Mouse (Mus musculus) activated CD4-positive, CD25-positive, alpha-beta regulatory T cell, adult 4 months (primary cell): ENCODE data around the gene Pak1ip1. TPM values are rescaled to one million over a fixed set of nuclear protein-coding genes. Genes with fewer than 3 reads are reported as not detected.
A peak's percentile ranks its signal among the peaks of the same experiment; 100 is the strongest.
"Not testable (repeated sequence)": the region's sequence is repeated elsewhere in the genome, so short reads cannot be mapped to it uniquely, and the experiment has no call there.

Experiments
- ATAC-seq: one replicate; pipeline ENCODE4 v1.8.0; 2017
- polyA plus RNA-seq, 2 experiments: library from polyadenylated mRNA; unstranded; fragments of 100-300 nt; shearing (Covaris generic); gene quantifications; one replicate each; pipeline ENCODE4 v1.2.1; 2017

Pak1ip1 gene
- 10 to 100 TPM; 70.4 to 94.2 TPM for polyA plus RNA-seq

DNA sequence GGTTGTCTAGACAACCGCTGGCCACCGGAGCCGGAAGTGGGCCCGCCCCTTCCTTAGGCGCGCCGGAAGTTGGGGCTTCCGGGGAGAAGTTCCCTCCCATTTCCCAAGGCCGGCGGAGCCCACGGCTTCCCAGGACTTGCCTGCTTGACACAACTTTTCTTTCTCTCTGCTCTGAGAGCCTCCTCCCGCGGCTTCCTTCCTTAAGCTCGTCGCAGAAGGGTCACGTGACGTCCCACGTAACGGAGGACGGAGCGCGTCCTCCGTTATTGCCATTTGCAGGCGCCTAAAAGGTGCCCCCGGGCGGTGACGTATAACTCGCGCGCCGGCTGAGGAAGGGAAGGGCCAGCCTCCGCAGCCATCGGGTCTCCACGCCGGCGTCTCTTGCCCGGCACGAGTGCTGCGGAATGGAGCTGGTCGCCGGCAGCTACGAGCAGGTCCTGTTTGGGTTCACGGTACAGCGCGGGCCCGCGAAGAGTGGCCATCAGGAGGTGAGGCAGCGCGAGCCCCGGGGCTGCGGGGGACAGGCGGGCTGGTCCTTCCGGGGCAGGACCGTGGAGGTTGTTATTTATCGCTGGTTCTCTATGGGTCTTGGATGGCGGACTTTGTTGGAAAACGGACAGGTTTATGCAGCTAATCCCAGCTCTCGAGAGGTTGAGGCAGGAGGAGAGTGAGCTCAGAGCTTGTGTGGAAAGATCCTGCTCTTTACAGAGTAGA, at the start of gene Pak1ip1:
TSS of gene Pak1ip1 (plus strand) at position 98 of the 714 bp plus-strand sequence.
- peak; percentile 91 for ATAC-seq

DNA sequence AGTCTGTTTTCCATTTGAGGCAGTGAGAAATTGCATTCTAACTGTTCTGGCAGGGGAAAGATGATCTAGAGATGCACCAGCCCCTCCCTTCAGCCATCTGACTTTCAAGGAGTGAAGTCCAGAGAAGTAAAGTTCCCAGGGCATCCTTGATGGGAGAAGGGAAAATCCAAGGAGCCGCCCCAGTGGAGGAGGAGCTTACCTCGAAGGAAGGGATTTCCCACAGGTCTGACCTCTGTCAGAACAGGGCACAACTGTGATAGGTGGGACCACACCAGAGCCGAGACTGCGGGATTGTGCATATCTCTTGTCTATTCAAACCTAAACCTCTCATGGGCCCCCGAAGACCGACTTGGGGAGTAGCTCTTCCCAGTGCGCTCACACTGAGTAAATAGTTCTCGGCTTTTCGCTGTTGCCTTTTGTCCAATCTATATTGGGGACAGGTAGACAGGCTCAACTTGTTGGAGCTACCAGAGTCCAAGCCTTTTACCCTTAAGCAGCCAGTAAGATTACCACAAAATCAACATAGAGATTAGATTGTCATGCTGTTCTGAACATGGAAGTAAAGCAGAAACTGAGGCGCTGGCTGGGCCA, 49.3 kb upstream of the Pak1ip1 start:
- no peak for ATAC-seq

DNA sequence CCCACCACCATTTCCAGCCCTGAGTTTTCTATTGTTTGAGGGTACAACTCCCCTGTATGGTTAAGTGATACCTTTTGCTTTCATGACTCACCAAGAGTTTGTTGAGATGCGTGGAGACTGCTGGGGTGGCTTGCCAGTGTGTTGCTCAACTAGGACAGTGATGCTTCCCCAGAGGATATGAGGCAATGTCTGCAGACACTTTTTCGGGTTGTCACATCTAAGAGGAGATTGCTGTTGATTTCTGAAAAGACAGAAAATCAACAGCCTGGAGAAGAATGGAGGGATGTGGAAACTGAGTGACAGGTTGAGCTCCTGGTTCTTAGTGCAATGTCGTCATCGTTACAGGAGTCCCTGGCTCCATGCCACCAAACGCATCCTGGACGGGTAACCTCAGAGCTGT, 47.6 kb upstream of the Pak1ip1 start:
- no peak for ATAC-seq

- ATAC-seq, result no peak
These were observed 45.0 kb upstream of the Pak1ip1 start for GRCm38 (mm10) chr13:40955773-40956172.

DNA sequence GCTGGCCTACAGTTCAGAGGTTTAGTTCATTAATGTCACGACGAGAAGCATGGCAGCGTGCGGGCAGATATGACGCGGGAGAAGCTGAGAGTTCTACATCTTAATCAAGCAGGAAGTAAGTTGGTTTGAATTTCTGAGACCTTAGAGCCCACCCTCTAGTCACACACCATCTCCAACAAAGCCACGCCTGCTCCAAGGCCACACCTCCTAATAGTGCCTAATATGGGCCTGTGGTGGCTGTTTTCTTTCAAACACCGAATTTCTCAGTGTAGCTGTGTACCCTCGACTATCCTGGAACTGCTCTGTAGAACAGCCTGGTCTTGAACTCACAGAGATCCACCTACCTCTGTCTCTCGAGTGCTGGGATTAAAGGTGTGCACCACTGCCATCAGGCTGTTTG, 33.2 kb upstream of the Pak1ip1 start:
- no peak for ATAC-seq

- no peak for ATAC-seq
These were observed 32.3 kb upstream of the Pak1ip1 start for GRCm38 (mm10) chr13:40968564-40968963.

- ATAC-seq, result no peak
These were observed 30.9 kb upstream of the Pak1ip1 start for GRCm38 (mm10) chr13:40969761-40970390.

DNA sequence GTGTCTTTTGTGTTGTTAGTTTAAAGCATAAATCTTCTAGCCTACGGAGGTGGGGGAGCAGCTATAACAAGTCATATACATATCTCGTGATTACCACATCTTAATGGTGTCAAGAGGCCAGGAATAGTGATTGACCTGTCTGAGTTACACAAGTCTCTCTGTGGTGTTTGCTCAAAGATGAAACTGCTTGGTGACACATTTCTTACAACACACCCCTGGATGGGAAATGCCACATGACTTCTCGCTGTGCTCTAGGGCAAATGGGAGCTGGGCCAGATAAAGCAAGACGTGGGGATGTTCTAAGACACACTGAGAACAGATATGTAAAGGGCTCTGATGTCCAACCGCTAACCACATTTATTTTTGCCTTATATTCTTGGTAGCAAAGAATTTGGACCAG, 29.6 kb upstream of the Pak1ip1 start:
- ATAC-seq, result no peak

DNA sequence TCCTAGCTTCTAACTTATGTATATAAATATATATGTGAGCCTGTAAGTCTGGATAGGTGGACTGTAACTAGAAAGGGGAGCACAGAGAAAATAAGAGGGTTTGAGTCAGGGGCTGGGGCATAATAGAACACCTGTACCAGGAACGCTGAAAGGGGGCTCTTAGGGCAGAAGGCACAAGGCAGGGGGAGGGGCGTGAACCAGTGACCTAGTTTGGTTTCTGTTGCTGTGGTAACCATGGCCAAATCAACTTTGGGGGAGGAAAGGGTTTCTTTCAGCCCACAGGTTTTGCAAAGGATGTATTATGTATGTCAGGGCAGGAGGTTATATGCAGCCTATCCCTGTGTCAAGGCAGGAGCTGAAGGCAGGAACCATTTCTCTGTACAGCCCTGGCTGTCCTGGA, 29.0 kb upstream of the Pak1ip1 start:
- no peak for ATAC-seq

DNA sequence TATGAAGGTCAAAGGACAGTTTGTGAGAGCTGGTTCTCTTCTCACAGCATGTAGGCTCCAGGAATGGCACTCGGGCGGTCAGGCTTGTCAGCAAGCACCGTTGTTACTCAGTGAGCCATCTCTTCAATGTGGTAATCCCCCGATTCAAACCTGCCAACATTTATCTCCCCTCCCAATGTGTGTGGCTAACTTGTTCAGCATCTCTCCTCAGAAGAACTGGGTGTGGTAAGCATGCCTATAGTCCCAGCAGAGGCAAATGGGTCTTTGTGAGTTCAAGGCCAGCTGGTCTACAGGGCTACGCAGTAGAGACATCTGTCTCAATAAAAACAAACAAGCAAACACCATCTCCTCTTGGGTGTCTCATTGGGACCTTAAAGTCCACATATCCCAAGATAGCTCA, 27.8 kb upstream of the Pak1ip1 start:
- no peak for ATAC-seq

- no peak for ATAC-seq
These were observed 23.2 kb upstream of the Pak1ip1 start for GRCm38 (mm10) chr13:40977609-40978008.

DNA sequence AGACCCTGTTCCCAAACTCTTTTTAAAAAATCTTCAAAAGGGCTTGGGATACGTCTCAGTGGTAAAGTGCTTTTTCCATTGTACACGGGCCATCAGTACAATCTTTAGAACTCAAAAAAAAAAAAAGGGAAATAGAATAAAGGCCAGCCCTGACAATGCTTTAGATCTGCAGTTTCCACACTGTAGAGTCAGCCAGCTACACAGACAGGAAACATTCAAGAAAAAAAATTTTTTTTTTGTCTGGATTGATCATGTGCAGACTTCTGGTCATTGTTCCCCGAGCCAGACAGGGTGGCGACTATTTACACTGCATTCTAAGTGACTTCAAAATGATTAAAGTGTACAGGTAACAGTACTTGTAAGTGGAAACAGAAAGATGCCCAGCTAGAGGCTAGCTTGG, 22.2 kb upstream of the Pak1ip1 start:
- ATAC-seq, result no peak

DNA sequence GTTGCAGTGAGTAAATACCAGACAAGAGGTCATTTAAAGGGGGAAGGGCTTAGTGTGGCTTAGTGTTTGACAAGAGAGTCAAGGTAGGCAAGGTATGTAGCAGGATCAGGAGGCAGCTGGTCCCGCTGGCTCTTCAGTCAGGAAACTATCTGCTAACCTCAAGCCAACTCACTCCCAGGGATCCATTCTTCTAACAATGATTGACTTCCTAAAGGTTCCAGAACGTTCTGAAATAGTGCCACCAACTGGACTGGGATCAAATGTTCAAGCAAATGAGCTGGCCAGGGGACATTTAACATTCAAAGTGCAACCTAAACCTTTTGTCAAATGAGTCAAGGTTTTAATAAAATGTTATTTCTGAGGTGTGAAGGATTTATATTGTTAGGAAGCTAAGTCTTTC, 21.5 kb upstream of the Pak1ip1 start:
- ATAC-seq, result no peak

DNA sequence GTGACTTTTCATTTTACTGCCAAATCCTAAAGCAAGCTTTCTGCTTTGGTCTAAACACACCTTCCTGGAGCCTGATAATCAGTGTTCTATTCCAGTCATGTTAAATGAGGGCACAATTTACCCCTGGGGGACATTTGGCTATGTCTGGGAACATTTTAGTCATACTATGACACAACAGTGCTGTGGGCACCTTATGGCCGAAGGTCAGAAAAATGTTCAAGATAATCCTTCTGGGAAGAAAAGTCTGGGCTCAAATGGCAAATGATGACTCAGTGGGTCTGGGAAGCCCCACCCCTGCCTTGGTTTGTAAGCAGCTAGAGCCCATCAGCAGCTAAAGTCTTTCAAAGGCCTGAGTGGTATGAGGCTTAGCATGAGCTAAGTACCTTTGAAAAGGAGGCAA, 18.1 kb upstream of the Pak1ip1 start:
- no peak for ATAC-seq

GRCm38 (mm10) chr13:40986081-40986480, 14.7 kb upstream of the Pak1ip1 start:
- no peak for ATAC-seq

- not testable (repeated sequence) for ATAC-seq
These were observed 13.1 kb upstream of the Pak1ip1 start for GRCm38 (mm10) chr13:40987608-40988303.

DNA sequence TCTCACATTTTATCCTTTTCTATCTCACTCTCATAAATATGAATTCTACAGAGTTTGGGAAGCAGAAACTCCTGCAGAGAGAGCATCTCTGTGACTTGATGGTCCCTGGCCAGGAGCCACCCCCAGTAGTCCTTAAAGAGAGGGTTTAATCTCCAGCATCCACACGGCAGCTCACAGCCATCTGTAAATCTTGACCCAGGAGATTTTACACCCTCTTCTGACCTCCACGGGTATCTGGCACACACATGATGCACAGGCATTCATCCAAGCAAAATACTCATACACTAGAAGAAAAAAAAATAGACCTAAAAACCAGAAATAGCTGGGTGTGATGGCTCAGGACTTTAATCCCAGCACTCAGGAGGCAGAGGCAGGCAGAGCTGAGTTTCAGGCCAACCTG, 12.4 kb upstream of the Pak1ip1 start:
- ATAC-seq, result no peak

GRCm38 (mm10) chr13:40994487-40995263, 6.1 kb upstream of the Pak1ip1 start:
- ATAC-seq, result no peak

DNA sequence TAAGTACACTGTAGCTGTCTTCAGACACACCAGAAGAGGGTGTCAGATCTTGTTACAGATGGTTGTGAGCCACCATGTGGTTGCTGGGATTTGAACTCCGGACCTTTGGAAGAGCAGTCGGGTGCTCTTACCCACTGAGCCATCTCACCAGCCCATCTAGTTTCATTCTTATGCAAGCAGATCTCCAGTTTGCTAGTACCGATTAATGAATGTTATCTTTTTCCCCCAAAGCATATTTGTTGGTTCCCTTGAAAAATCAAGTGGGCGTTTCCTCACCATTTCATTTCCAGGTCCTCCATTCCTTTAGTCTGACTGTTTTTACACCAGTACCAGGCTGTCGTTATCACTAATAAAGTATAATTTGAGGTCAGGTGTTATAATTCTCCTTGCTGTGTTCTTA, 2.3 kb upstream of the Pak1ip1 start:
- not testable (repeated sequence) for ATAC-seq

GRCm38 (mm10) chr13:41000140-41000925, 490 bp upstream of the Pak1ip1 start:
- ATAC-seq, result no peak

DNA sequence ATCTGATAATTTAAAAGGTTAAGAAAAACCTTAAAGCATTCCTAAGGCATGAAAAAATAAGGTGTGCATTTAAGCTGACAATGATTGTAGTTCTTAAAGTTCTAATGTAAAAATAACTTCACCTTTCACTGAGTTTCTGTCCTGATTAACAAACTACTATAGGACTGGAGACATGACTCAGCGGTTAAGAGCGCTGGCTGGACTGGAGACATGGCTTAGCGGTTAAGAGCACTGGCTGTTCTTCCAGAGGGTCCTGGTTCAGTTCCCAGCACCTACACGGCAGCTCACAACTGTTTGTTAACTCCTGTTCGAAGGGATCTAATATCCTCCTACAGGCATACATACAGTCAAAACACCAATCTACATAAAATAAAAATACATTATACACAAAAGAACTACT, 1.2 kb downstream of the Pak1ip1 start:
- ATAC-seq, result no peak

- ATAC-seq, result no peak
These were observed 5.4 kb downstream of the Pak1ip1 start for GRCm38 (mm10) chr13:41006244-41006643.
